Mouse (Mus musculus) bone marrow, adult 2 months (tissue): ENCODE results near the gene Ppp1r12a. TPM values are rescaled to one million over a fixed set of nuclear protein-coding genes. Genes with fewer than 3 reads are reported as not detected.

Experiments
- H3K27ac ChIP-seq: fragments of 200-500 bp; 2 replicates; pipeline ENCODE4 v1.5.1; 2012; ENCODE audit warnings: low read depth, mild to moderate bottlenecking, control low read depth, inconsistent platforms, low read length; ENCODE audit not compliant: control insufficient read depth, poor library complexity, insufficient read depth
- H3K4me1 ChIP-seq: fragments of 200-500 bp; 2 replicates; pipeline ENCODE4 v1.6.1; 2011; ENCODE audit warnings: low read length; ENCODE audit not compliant: control insufficient read depth, insufficient read depth
- H3K4me3 ChIP-seq: fragments of 200-500 bp; replicated peaks from 2 replicates; pipeline ENCODE3; 2011; ENCODE audit warnings: mild to moderate bottlenecking, low read depth, low read length, control low read depth; ENCODE audit not compliant: control insufficient read depth
- CTCF ChIP-seq: fragments of 200-500 bp; IDR thresholded peaks from 2 replicates; pipeline ENCODE4 v1.5.1; 2011; ENCODE audit warnings: low read length, control low read depth; ENCODE audit not compliant: control insufficient read depth, insufficient read depth
- POLR2A ChIP-seq: fragments of 200-500 bp; IDR thresholded peaks from 2 replicates; pipeline ENCODE4 v1.6.1; 2011; ENCODE audit warnings: low read depth, mild to moderate bottlenecking, control low read depth, low read length, borderline replicate concordance; ENCODE audit not compliant: control insufficient read depth
- WGBS: fragments of 180-500 bp; shearing (Covaris S2); methylation state at CpG from one replicate; pipeline ENCODE4 v1.1.7; 2018; 5-methylcytosine and 5-hydroxymethylcytosine counted together
- polyA plus RNA-seq: library from polyadenylated mRNA; stranded (reverse); fragments of >200 nt; gene quantifications from 2 replicates; pipeline ENCODE4 v1.2.4, GENCODE M21; 2011; ENCODE audit warnings: low replicate concordance; ENCODE audit not compliant: missing spikeins, insufficient read depth, insufficient read length

Gene Ppp1r12a
- polyA plus RNA-seq: 42.8 and 68.6 TPM in 2 replicates

GRCm38 (mm10) chr10:108161261-108162256 lies at the start of gene Ppp1r12a:
TSS of gene Ppp1r12a (plus strand) at chr10:108162193.
- WGBS: under 1% methylated on average over 85 of the region's 89 CpGs
- peak within 1 kb of the TSS; percentile 91 for H3K4me3 ChIP-seq
- peak within 1 kb of the TSS; percentile 99 for H3K27ac ChIP-seq
- peaks cover 2% of the 10 kb centered on the region; the same call in 1 of the 2 replicates for H3K4me1 ChIP-seq
- TF ChIP-seq CTCF (no peak), POLR2A (peak; percentile 89; the same call in 1 of the 2 replicates)

GRCm38 (mm10) chr10:108113361-108114237 lies 48.4 kb upstream of the Ppp1r12a start:
- no peak overlapping the region for H3K4me3 ChIP-seq
- TF ChIP-seq CTCF: no peak
- TF ChIP-seq POLR2A: no peak

GRCm38 (mm10) chr10:108118200-108119163 lies 43.5 kb upstream of the Ppp1r12a start:
- WGBS: 37% methylated on average over 13 of the region's 13 CpGs
- Histone ChIP-seq H3K27ac (no peak overlapping the region), H3K4me3 (no peak overlapping the region), H3K4me1 (no peaks in the 10 kb centered on the region; the same call in 1 of the 2 replicates)
- TF ChIP-seq CTCF: no peak
- no peak for TF ChIP-seq POLR2A

More at GRCm38 (mm10) chr10:108113361-108114237, 48.4 kb upstream of the Ppp1r12a start:
- no peak overlapping the region for H3K27ac ChIP-seq
- H3K4me1 ChIP-seq: no peaks in the 10 kb centered on the region; the same call in 1 of the 2 replicates
- 68% methylated on average over 17 of the region's 17 CpGs for WGBS

GRCm38 (mm10) chr10:108119416-108119815 lies 42.6 kb upstream of the Ppp1r12a start:
- WGBS: 59% methylated on average over 1 of the region's 1 CpGs
- no peak for TF ChIP-seq CTCF
- no peak for TF ChIP-seq POLR2A
- no peak overlapping the region for H3K27ac ChIP-seq
- H3K4me1 ChIP-seq: no peaks in the 10 kb centered on the region; the same call in 1 of the 2 replicates
- H3K4me3 ChIP-seq: no peak overlapping the region

GRCm38 (mm10) chr10:108124934-108125599 lies 36.9 kb upstream of the Ppp1r12a start:
- no peaks in the 10 kb centered on the region; the same call in 1 of the 2 replicates for H3K4me1 ChIP-seq
- H3K27ac ChIP-seq: no peak overlapping the region
- 74% methylated on average over 3 of the region's 3 CpGs for WGBS
- no peak for TF ChIP-seq POLR2A
- TF ChIP-seq CTCF: no peak
- H3K4me3 ChIP-seq: no peak overlapping the region

GRCm38 (mm10) chr10:108129167-108129566 lies 32.8 kb upstream of the Ppp1r12a start:
- no peaks in the 10 kb centered on the region; the same call in 1 of the 2 replicates for H3K4me1 ChIP-seq
- no peak for TF ChIP-seq CTCF
- no peak for TF ChIP-seq POLR2A
- H3K27ac ChIP-seq: no peak overlapping the region
- 73% methylated on average over 3 of the region's 3 CpGs for WGBS
- H3K4me3 ChIP-seq: no peak overlapping the region

GRCm38 (mm10) chr10:108131858-108132257 lies 30.1 kb upstream of the Ppp1r12a start:
- Histone ChIP-seq H3K4me1 (no peaks in the 10 kb centered on the region; the same call in 1 of the 2 replicates), H3K27ac (no peak overlapping the region), H3K4me3 (no peak overlapping the region)
- WGBS: 66% methylated on average over 6 of the region's 6 CpGs
- TF ChIP-seq CTCF: no peak
- no peak for TF ChIP-seq POLR2A
